Mouse (Mus musculus) hindlimb bud, embryonic 11.5 days (tissue): ENCODE measurements at regions not wholly inside any gene's neighbourhood (a gene's known extent, or its start where the extent isn't known, plus 50 kb on each side); places are given as distances from the start of the nearest gene placed in this dataset.
A peak's percentile ranks its signal among the peaks of the same experiment; 100 is the strongest.

ENCODE experiments used
- DNase-seq: peaks from one replicate; pipeline ENCODE4 v3.0.0-alpha.2; 2012; ENCODE audit warnings: low read depth, low spot score; ENCODE audit errors: extremely low spot score

DNA sequence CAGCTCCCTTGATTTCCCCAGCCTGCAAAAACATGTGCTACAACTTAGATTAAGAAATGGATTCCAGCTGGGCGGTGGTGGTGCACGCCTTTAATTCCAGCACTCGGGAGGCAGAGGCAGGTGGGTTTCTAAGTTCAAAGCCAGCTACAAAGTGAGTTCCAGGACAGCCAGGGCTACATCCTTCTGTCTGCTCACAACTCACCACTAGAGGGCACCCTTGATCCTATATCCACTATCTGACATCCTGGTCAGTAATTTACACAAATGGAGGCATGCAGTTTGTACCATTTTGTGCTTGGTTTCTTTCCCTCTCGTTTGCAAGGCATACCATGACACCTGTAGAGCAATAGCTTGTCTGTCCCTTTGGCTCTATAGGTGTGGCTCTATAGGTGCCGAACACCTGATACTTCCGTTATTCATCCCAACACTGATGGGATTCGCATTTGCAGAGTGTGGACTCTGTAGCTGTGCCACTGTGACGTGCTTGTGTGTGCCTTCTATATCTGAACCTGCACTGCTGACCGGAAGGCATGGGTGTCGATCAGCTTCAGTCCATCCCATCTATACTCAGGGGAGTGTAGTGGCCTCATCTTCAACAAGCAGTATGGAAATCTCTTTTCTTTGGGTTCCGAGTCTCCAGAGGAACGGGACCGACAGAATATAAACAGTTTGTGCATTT lies 108.4 kb upstream of the Spata13 start:
- peak; percentile 71 for DNase-seq

GRCm38 (mm10) chr14:60525979-60526378 lies 107.8 kb upstream of the Spata13 start:
- no peak for DNase-seq

DNA sequence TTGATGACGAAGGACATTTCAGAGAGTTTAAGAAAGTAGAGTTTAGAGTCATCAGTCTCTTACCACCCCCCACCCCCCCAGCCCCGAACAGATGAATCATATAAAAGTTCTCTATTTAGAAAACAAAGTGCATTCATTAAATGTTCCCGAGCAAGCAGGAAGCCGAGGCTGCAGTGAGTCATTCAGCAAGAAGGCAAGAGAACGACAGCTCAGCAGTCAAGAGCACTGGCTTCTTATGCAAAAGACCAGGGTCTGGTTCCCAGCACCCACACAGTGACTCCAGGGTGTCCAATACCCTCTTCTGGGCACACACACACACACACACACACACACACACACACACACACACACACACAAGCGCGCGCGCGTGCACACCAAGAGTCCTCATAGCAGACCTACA lies 107.0 kb upstream of the Spata13 start:
- DNase-seq: no peak

DNA sequence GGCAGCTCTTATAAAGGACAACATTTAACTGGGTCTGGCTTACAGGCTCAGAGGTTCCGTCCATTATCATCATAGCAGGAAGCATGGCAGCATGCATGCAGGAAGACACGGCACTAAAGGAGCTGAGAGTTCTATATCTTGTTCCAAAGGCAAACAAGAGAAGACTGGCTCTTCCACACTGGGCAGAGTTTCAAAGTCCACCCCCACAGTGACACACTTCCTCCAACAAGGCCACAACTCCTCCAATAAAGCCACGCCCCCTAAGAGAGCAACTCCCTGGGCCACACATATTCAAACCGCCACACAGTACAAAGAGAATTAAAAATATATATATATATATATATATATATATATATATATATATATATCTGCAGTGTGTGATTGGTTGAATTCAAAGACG lies 105.8 kb upstream of the Spata13 start:
- DNase-seq: no peak

GRCm38 (mm10) chr14:60528520-60528919 lies 105.3 kb upstream of the Spata13 start:
- DNase-seq: no peak

DNA sequence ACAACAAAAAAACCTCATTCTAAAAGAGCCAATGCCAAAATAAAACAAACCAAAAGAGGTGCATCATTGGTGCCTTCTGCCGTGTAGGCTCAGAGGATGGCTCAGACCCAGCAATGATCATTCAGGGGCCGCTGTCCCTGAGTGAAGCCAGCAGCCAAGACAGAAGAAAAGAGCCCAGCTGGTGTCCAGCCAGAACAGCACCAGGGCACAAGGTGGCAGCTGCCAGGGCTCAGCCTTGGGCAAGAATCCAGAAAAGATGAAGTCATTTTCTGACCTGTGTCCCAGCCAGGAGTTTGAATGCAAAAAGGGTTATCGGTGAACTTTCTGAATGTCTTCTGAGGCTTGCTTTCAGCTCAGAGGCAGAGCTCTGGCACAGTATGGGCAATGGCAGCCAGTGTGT lies 104.8 kb upstream of the Spata13 start:
- DNase-seq: no peak

GRCm38 (mm10) chr14:60529646-60530347 lies 104.0 kb upstream of the Spata13 start:
- DNase-seq: no peak

- no peak for DNase-seq
Measured at GRCm38 (mm10) chr14:60530348-60530711, 103.5 kb upstream of the Spata13 start.

DNA sequence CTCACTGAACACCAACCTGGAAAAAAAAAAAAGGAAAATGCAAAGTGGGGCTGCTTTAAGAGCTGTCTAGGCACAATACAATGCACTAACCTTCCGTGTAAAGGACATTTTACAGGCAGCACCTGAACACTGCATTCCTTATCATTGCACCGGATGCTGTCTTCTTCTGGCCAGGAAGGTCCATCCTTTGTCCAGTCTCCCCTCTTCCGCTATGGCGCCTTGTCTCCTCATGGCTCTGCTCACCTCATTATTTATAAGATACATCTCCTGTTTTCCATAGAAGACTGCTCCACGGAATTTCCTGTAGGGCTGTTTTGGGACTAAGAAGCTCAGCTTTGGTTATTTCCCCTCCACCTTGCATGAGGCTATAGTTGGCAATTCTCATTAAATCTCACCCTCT lies 102.8 kb upstream of the Spata13 start:
- DNase-seq: no peak

GRCm38 (mm10) chr14:60531766-60532165 lies 102.0 kb upstream of the Spata13 start:
- DNase-seq: no peak

- DNase-seq: no peak
Measured at GRCm38 (mm10) chr14:60533452-60534224, 100.2 kb upstream of the Spata13 start.

- no peak for DNase-seq
Measured at GRCm38 (mm10) chr14:60539040-60539439, 94.8 kb upstream of the Spata13 start.

- DNase-seq: no peak
Measured at GRCm38 (mm10) chr14:60540111-60540510, 93.7 kb upstream of the Spata13 start.

GRCm38 (mm10) chr14:60541596-60541995 lies 92.2 kb upstream of the Spata13 start:
- no peak for DNase-seq

DNA sequence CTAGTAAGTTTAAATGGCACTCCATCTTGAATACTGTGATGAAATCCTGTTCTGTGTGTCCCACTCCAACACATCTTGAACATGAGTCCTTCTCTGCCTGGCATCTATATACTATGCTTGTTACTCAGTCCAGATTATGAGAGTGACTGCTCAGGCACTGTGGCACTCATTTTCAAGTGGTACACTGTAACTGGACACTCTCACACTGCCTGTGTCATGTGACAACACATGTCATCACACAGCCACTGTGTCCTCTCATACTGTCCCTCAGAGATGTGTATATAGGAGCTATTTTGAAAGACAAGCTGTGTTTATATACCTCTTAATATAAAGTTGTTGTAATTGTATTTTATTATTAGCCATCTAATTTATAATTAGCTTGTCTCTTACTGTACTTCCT lies 89.0 kb upstream of the Spata13 start:
- DNase-seq: no peak

- DNase-seq: no peak
Measured at GRCm38 (mm10) chr14:60554222-60554740, 79.5 kb upstream of the Spata13 start.

- no peak for DNase-seq
Measured at GRCm38 (mm10) chr14:60556541-60556940, 77.3 kb upstream of the Spata13 start.

- no peak for DNase-seq
Measured at GRCm38 (mm10) chr14:60557020-60557419, 76.8 kb upstream of the Spata13 start.

DNA sequence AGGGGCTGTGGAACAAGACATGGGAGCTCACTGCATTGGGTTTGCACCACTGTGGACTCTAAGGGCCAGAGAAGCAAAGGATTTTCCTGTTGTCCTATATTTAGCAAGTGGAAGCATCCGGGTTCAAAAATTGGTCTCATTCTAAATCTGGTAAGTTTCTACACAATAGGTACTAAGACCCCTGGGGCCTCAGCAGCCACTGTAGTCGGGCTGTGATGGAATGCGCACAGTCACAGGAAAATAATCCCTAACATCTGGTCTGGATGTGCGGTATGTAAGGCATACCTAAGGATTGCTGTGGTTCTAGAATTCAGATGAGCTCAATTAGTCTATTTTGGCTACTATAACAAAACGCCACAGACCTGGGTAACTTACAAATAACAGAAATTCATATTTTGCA lies 74.4 kb upstream of the Spata13 start:
- DNase-seq: no peak

GRCm38 (mm10) chr14:60559826-60560529 lies 73.8 kb upstream of the Spata13 start:
- no peak for DNase-seq

DNA sequence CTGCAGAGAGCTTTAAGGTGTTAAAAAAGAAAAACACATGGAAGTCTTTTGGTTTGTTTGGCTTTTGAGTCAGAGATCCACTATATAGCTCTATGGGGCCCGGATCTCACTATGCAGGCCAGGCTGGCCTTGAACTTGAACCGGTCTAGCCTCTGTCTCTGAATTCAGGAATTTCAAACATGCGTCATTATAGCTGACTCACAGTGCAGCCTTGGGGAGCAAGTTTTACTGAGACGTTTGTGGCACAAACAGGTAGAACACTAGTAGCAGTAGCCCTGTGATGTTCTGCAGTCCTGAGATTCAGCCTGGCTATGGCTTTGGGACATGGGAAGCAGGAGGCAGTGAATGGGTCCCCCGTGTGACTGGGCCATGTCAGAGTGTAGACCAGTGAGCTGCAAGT lies 57.5 kb upstream of the Spata13 start:
- no peak for DNase-seq
